Mouse (Mus musculus) MEL (cell line): ENCODE results near the gene Prkcz.

ENCODE experiments used
- CTCF ChIP-seq, 3 experiments: IDR thresholded peaks in 2 of 3; conservative IDR thresholded peaks in 1 of 3; 2 replicates each; pipeline ENCODE4 v1.5.1; 2011 to 2012; ENCODE audit warnings: low read length in 3 of 3, low read depth in 2 of 3, mild to moderate bottlenecking in 2 of 3, improper control_type of control experiment in 1 of 3, inconsistent platforms in 1 of 3, mixed read lengths in 1 of 3, moderate library complexity in 1 of 3; ENCODE audit not compliant: control insufficient read depth in 1 of 3, insufficient read depth in 1 of 3, poor library complexity in 1 of 3, severe bottlenecking in 1 of 3
- EP300 ChIP-seq, 2 experiments: IDR thresholded peaks; 2 replicates each; pipeline ENCODE4 v1.6.1; 2011; ENCODE audit warnings: improper control_type of control experiment in 2 of 2, low read length in 2 of 2, low read depth in 1 of 2, mild to moderate bottlenecking in 1 of 2
- GATA1 ChIP-seq: IDR thresholded peaks from 2 replicates; pipeline ENCODE4 v1.6.1; 2011; ENCODE audit warnings: low read depth, low read length, improper control_type of control experiment
- KAT2A ChIP-seq: conservative IDR thresholded peaks from 2 replicates; pipeline ENCODE4 v1.6.1; 2012; ENCODE audit warnings: low read depth, low read length, improper control_type of control experiment, inconsistent platforms
- MAFK ChIP-seq: IDR thresholded peaks from 2 replicates; pipeline ENCODE4 v1.6.1; 2011; ENCODE audit warnings: low read depth, mild to moderate bottlenecking, low read length, improper control_type of control experiment, borderline replicate concordance
- MAX ChIP-seq: IDR thresholded peaks from 2 replicates; pipeline ENCODE4 v1.6.1; 2011; ENCODE audit warnings: low read length, improper control_type of control experiment
- MYB ChIP-seq: IDR thresholded peaks from 2 replicates; pipeline ENCODE4 v1.6.1; 2011; ENCODE audit warnings: mild to moderate bottlenecking, low read depth, low read length, improper control_type of control experiment
- NRF1 ChIP-seq: IDR thresholded peaks from 2 replicates; pipeline ENCODE4 v1.6.1; 2014; ENCODE audit warnings: low read depth, mild to moderate bottlenecking, inconsistent platforms, low read length, improper control_type of control experiment, moderate library complexity; ENCODE audit not compliant: poor library complexity, insufficient read depth, severe bottlenecking
- POLR2A ChIP-seq, 2 experiments: IDR thresholded peaks; 2 replicates each; pipeline ENCODE4 v1.6.1; 2011 to 2012; ENCODE audit warnings: low read length in 2 of 2, mild to moderate bottlenecking in 2 of 2, control low read depth in 1 of 2, improper control_type of control experiment in 1 of 2, low read depth in 1 of 2, moderate library complexity in 1 of 2; ENCODE audit not compliant: control insufficient read depth in 1 of 2, insufficient read depth in 1 of 2, poor library complexity in 1 of 2
- USF1 ChIP-seq: IDR thresholded peaks from 2 replicates; pipeline ENCODE4 v1.6.1; 2014; ENCODE audit warnings: low read depth, mild to moderate bottlenecking, inconsistent platforms, low read length, improper control_type of control experiment, moderate library complexity
- ZC3H11A ChIP-seq: IDR thresholded peaks from 2 replicates; pipeline ENCODE4 v1.6.1; 2012; ENCODE audit warnings: low read depth, mild to moderate bottlenecking, inconsistent platforms, low read length, improper control_type of control experiment
- ZKSCAN1 ChIP-seq: IDR thresholded peaks from 2 replicates; pipeline ENCODE4 v1.6.1; 2012; ENCODE audit warnings: low read depth, mild to moderate bottlenecking, inconsistent platforms, low read length, improper control_type of control experiment, moderate library complexity
- ZMIZ1 ChIP-seq: IDR thresholded peaks from 2 replicates; pipeline ENCODE4 v1.6.1; 2012; ENCODE audit warnings: low read depth, mild to moderate bottlenecking, inconsistent platforms, low read length, improper control_type of control experiment, moderate library complexity
- ZNF384 ChIP-seq: IDR thresholded peaks from 2 replicates; pipeline ENCODE4 v1.6.1; 2012; ENCODE audit warnings: low read depth, mild to moderate bottlenecking, inconsistent platforms, low read length, improper control_type of control experiment

DNA sequence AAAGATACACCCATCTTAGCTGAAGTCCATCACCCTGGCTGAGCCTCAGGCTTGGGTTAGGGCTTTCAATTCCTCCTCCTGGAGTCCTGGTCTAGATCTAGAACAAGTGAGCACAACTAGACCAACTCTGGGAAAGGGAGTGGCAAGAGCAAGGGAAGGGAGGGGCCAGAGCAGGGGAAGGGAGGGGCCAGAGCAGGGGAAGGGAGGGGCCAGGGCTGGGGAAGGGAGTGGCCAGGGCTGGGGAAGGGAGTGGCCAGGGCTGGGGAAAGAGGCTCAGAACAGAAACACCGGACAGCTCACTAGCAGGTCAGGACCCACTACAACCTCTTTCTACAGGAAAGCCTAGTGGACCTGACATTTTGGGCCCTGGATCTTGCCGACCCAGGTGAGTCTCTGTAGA, 42.9 kb downstream of the Prkcz start:
- TF ChIP-seq GATA1 (no peak), ZNF384 (no peak), ZMIZ1 (no peak), CTCF (IDR thresholded peaks at IDR 0.05 in 2 of 3, conservative IDR thresholded peaks at IDR 0.05 in 1 of 3; ENCODE audit: control insufficient read depth in 1 of 3, insufficient read depth in 1 of 3, low read depth in 2 of 3, low read length in 3 of 3, poor library complexity in 1 of 3, severe bottlenecking in 1 of 3) (no peak), MAX (no peak), EP300 (IDR thresholded peaks at IDR 0.05; ENCODE audit: low read depth in 1 of 2, low read length in 2 of 2) (no peak), POLR2A (IDR thresholded peaks at IDR 0.05; ENCODE audit: control insufficient read depth in 1 of 2, insufficient read depth in 1 of 2, low read depth in 1 of 2, low read length in 2 of 2, poor library complexity in 1 of 2) (no peak), MYB (no peak), MAFK (no peak), USF1 (no peak), KAT2A (no peak), ZC3H11A (no peak), NRF1 (no peak), ZKSCAN1 (no peak)
